Mouse (Mus musculus): Measurements from ENCODE around the gene Adora1. TPM values are rescaled to one million over a fixed set of nuclear protein-coding genes. Genes with fewer than 3 reads are reported as not detected.

Adora1 gene
- total RNA-seq, 2 experiments from 2014 or later, result 180 to 188 TPM

- Histone ChIP-seq H3K4me3 (no peak overlapping the region), H3K27ac (no peak overlapping the region)
- no peak for TF ChIP-seq CTCF (IDR thresholded peaks at IDR 0.05)
- DNase-seq (ENCODE audit: extremely low spot score in 1 of 2, low spot score in 2 of 2), result no peak
- intact Hi-C loops (cut with DNase I), result no loop called here
Observed at GRCm38 (mm10) chr1:134224649-134225227, 10.5 kb downstream of the Adora1 start.

- Histone ChIP-seq H3K27ac (no peak overlapping the region), H3K4me3 (no peak overlapping the region)
- intact Hi-C loops (cut with DNase I), result no loop called here
- DNase-seq (ENCODE audit: extremely low spot score in 1 of 2, low spot score in 2 of 2), result no peak
- TF ChIP-seq CTCF (IDR thresholded peaks at IDR 0.05), result no peak
Observed at GRCm38 (mm10) chr1:134222122-134223055, 12.8 kb downstream of the Adora1 start.

- intact Hi-C loops (cut with DNase I), result no loop called here
Observed at GRCm38 (mm10) chr1:134221172-134221571, 14.1 kb downstream of the Adora1 start.

GRCm38 (mm10) chr1:134219608-134220007 is 15.6 kb downstream of the Adora1 start:
- no peak overlapping the region for H3K27ac ChIP-seq
- no peak for DNase-seq (ENCODE audit: extremely low spot score in 1 of 2, low spot score in 2 of 2)
- intact Hi-C loops (cut with DNase I), result no loop called here
- TF ChIP-seq CTCF (IDR thresholded peaks at IDR 0.05), result no peak
- no peak overlapping the region for H3K4me3 ChIP-seq

More at GRCm38 (mm10) chr1:134221172-134221571, 14.1 kb downstream of the Adora1 start:
- DNase-seq (ENCODE audit: extremely low spot score in 1 of 2, low spot score in 2 of 2), result no peak
- Histone ChIP-seq H3K4me3 (no peak overlapping the region), H3K27ac (no peak overlapping the region; the same call in 1 of the 2 replicates)
- TF ChIP-seq CTCF (IDR thresholded peaks at IDR 0.05), result no peak

GRCm38 (mm10) chr1:134217942-134218341 is 17.3 kb downstream of the Adora1 start:
- Histone ChIP-seq H3K27ac (peak overlapping the region; percentile 1; the same call in 1 of the 2 replicates), H3K4me3 (no peak overlapping the region)
- intact Hi-C loops (cut with DNase I), result no loop called here
- DNase-seq (ENCODE audit: extremely low spot score in 1 of 2, low spot score in 2 of 2), result no peak
- no peak for TF ChIP-seq CTCF (IDR thresholded peaks at IDR 0.05)

GRCm38 (mm10) chr1:134217028-134217481 is 18.2 kb downstream of the Adora1 start:
- Histone ChIP-seq H3K4me3 (no peak overlapping the region), H3K27ac (no peak overlapping the region; the same call in 1 of the 2 replicates)
- intact Hi-C loops (cut with DNase I), result no loop called here
- TF ChIP-seq CTCF (IDR thresholded peaks at IDR 0.05), result no peak
- no peak for DNase-seq (ENCODE audit: extremely low spot score in 1 of 2, low spot score in 2 of 2)

GRCm38 (mm10) chr1:134216629-134216971 is 18.6 kb downstream of the Adora1 start:
- H3K27ac ChIP-seq, result no peak overlapping the region; the same call in 1 of the 2 replicates
- intact Hi-C loops (cut with DNase I), result no loop called here
- no peak for DNase-seq (ENCODE audit: extremely low spot score in 1 of 2, low spot score in 2 of 2)
- no peak overlapping the region for H3K4me3 ChIP-seq
- TF ChIP-seq CTCF (IDR thresholded peaks at IDR 0.05), result peak; percentile 16

- no peak for TF ChIP-seq CTCF (IDR thresholded peaks at IDR 0.05)
- Histone ChIP-seq H3K4me3 (no peak overlapping the region), H3K27ac (no peak overlapping the region)
- no peak for DNase-seq (ENCODE audit: extremely low spot score in 1 of 2, low spot score in 2 of 2)
- intact Hi-C loops (cut with DNase I), result no loop called here
Observed at GRCm38 (mm10) chr1:134215751-134216628, 19.2 kb downstream of the Adora1 start.

- no peak overlapping the region for H3K4me3 ChIP-seq
- intact Hi-C loops (cut with DNase I), result no loop called here
- no peak for DNase-seq (ENCODE audit: extremely low spot score in 1 of 2, low spot score in 2 of 2)
- H3K27ac ChIP-seq, result no peak overlapping the region
- no peak for TF ChIP-seq CTCF (IDR thresholded peaks at IDR 0.05)
Observed at GRCm38 (mm10) chr1:134215059-134215458, 20.2 kb downstream of the Adora1 start.

GRCm38 (mm10) chr1:134213405-134213804 is 21.8 kb downstream of the Adora1 start:
- peak overlapping the region; percentile 28 for H3K27ac ChIP-seq
- intact Hi-C loops (cut with DNase I), result no loop called here
- H3K4me3 ChIP-seq, result no peak overlapping the region
- no peak for DNase-seq (ENCODE audit: extremely low spot score in 1 of 2, low spot score in 2 of 2)
- TF ChIP-seq CTCF (IDR thresholded peaks at IDR 0.05), result no peak

- intact Hi-C loops (cut with DNase I), result no loop called here
- H3K27ac ChIP-seq, result no peak overlapping the region
- no peak overlapping the region for H3K4me3 ChIP-seq
- TF ChIP-seq CTCF (IDR thresholded peaks at IDR 0.05), result no peak
- no peak for DNase-seq (ENCODE audit: extremely low spot score in 1 of 2, low spot score in 2 of 2)
Observed at GRCm38 (mm10) chr1:134212351-134212750, 22.9 kb downstream of the Adora1 start.
